Mouse (Mus musculus) ES-E14 (cell line): ENCODE results near the gene Pcgf5. TPM values are rescaled to one million over a fixed set of nuclear protein-coding genes. Genes with fewer than 3 reads are reported as not detected.
A peak's percentile ranks its signal among the peaks of the same experiment; 100 is the strongest.

ENCODE experiments used
- DNase-seq: peaks from one replicate; pipeline ENCODE4 v3.0.0-alpha.2; 2013; ENCODE audit warnings: low read depth, low spot score
- H3K27ac ChIP-seq: 2 replicates; pipeline ENCODE4 v1.5.1; 2012; ENCODE audit warnings: low read depth, mild to moderate bottlenecking, low read length, moderate library complexity, mixed read lengths; ENCODE audit not compliant: poor library complexity, insufficient read depth, severe bottlenecking
- H3K36me3 ChIP-seq: 2 replicates; pipeline ENCODE4 v1.6.1; 2012; ENCODE audit warnings: mild to moderate bottlenecking, low read length, moderate library complexity, mixed read lengths; ENCODE audit not compliant: control insufficient read depth, poor library complexity, insufficient read depth, severe bottlenecking
- H3K4me1 ChIP-seq, 2 experiments: fragments of 150-350 bp in 1 of 2; sonication (generic) in 1 of 2; 2 replicates each; pipeline ENCODE4 v1.6.1; 2012; ENCODE audit warnings: low read length in 2 of 2, mild to moderate bottlenecking in 1 of 2, mixed read lengths in 1 of 2; ENCODE audit not compliant: control insufficient read depth in 2 of 2, insufficient read depth in 2 of 2, poor library complexity in 1 of 2
- H3K4me3 ChIP-seq, 2 experiments: fragments of 150-350 bp in 1 of 2; sonication (generic) in 1 of 2; 2 replicates each; pipeline ENCODE4 v1.5.1; 2012; ENCODE audit warnings: low read length in 2 of 2, low read depth in 1 of 2, mild to moderate bottlenecking in 1 of 2, mixed read lengths in 1 of 2; ENCODE audit not compliant: insufficient read depth in 1 of 2, poor library complexity in 1 of 2, severe bottlenecking in 1 of 2
- H3K9ac ChIP-seq: 2 replicates; pipeline ENCODE4 v1.6.1; 2012; ENCODE audit warnings: low read depth, mild to moderate bottlenecking, low read length, mixed read lengths; ENCODE audit not compliant: poor library complexity, insufficient read depth, severe bottlenecking
- H3K9me3 ChIP-seq: fragments of 150-350 bp; sonication (generic); 2 replicates; pipeline ENCODE4 v1.6.1; 2012; ENCODE audit warnings: low read depth, mild to moderate bottlenecking, low read length; ENCODE audit not compliant: control insufficient read depth, insufficient read depth
- CHD2 ChIP-seq: IDR thresholded peaks from 2 replicates; pipeline ENCODE4 v1.6.1; 2014; ENCODE audit warnings: mild to moderate bottlenecking, low read depth, low read length, inconsistent platforms
- HCFC1 ChIP-seq: IDR thresholded peaks from 2 replicates; pipeline ENCODE4 v1.6.1; 2012; ENCODE audit warnings: low read length, inconsistent platforms, borderline replicate concordance; ENCODE audit not compliant: insufficient read depth
- MAFK ChIP-seq: IDR thresholded peaks from 2 replicates; pipeline ENCODE4 v1.6.1; 2014; ENCODE audit warnings: mild to moderate bottlenecking, low read depth, low read length, inconsistent platforms; ENCODE audit not compliant: insufficient read depth
- ZC3H11A ChIP-seq: IDR thresholded peaks from 2 replicates; pipeline ENCODE4 v1.6.1; 2012; ENCODE audit warnings: low read depth, mild to moderate bottlenecking, inconsistent platforms, low read length, borderline replicate concordance
- ZNF384 ChIP-seq: IDR thresholded peaks from 2 replicates; pipeline ENCODE4 v1.6.1; 2012; ENCODE audit warnings: low read depth, low read length, inconsistent platforms
- in situ Hi-C, 2 experiments: fragments of 600-800 bp; cut with MboI; formaldehyde crosslinking; loops; one replicate each; pipeline ENCODE4 v1.15.1; 2025; ENCODE audit warnings: low sequenced_read_pairs in 2 of 2, inconsistent platforms in 1 of 2; ENCODE audit not compliant: unreplicated experiment in 2 of 2
- total RNA-seq: library from RNA; depleted of rRNA; stranded (reverse); fragments of 300-350 nt; gene quantifications from 2 replicates; pipeline ENCODE4 v1.2.3, GENCODE M21; 2012

The Pcgf5 gene
- total RNA-seq, 1 experiment = 21.5 TPM

- in situ Hi-C loops = no loop called here
- peak; percentile 19 for DNase-seq
- no peak overlapping the region for H3K27ac ChIP-seq
- H3K9ac ChIP-seq = peak overlapping the region; percentile 70; the same call in 1 of the 2 replicates
- TF ChIP-seq ZNF384 = peak; percentile 95
- no peak for TF ChIP-seq ZC3H11A
- TF ChIP-seq CHD2 = no peak
- H3K36me3 ChIP-seq = no peaks in the 10 kb centered on the region
- peak overlapping the region; percentile 82 to 83 for H3K4me3 ChIP-seq
- no peaks in the 10 kb centered on the region for H3K9me3 ChIP-seq
- H3K4me1 ChIP-seq = 0 out of 4 replicates have a peak, but pooled peaks cover 0 to 2% of the 10 kb centered on the region in 2 experiments
Measured at GRCm38 (mm10) chr19:36349487-36349955, 1.4 kb downstream of the Pcgf5 start.

- H3K4me3 ChIP-seq = no peak overlapping the region
- TF ChIP-seq MAFK (no peak), ZC3H11A (no peak), HCFC1 (no peak)
- H3K9me3 ChIP-seq = no peaks in the 10 kb centered on the region
- H3K4me1 ChIP-seq = 0 out of 4 replicates have a peak, but pooled peaks cover 0 to 2% of the 10 kb centered on the region in 2 experiments
- no peaks in the 10 kb centered on the region for H3K36me3 ChIP-seq
- DNase-seq = no peak
- H3K9ac ChIP-seq = no peak overlapping the region
- in situ Hi-C loops = no loop called here
- H3K27ac ChIP-seq = no peak overlapping the region
Measured at GRCm38 (mm10) chr19:36350181-36350580, 2.1 kb downstream of the Pcgf5 start.

DNA sequence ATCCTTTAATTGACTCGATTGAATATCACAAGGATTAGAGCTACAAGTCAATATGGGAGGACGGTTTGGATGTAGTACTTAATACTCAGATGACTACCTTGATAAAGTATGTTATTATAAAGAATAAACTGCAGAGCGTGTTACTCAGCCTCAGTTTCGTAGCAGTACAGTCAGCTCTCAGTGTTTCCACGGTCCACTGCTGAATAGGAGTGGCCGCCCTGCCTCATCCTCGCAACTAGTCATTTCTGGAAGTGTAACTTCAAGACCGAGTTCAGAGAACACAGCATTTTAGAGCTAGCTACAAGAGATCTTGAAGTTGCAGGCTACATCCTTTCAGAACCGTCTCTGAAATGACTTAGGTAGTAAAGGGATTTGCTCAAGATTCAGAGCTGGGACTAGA is 2.8 kb downstream of the Pcgf5 start:
- Histone ChIP-seq H3K9ac (no peak overlapping the region), H3K27ac (no peak overlapping the region), H3K4me3 (no peak overlapping the region), H3K9me3 (no peaks in the 10 kb centered on the region), H3K36me3 (no peaks in the 10 kb centered on the region), H3K4me1 (0 out of 4 replicates have a peak, but pooled peaks cover 0 to 2% of the 10 kb centered on the region in 2 experiments)
- DNase-seq = no peak
- in situ Hi-C loops = no loop called here
- TF ChIP-seq CHD2 = no peak

DNA sequence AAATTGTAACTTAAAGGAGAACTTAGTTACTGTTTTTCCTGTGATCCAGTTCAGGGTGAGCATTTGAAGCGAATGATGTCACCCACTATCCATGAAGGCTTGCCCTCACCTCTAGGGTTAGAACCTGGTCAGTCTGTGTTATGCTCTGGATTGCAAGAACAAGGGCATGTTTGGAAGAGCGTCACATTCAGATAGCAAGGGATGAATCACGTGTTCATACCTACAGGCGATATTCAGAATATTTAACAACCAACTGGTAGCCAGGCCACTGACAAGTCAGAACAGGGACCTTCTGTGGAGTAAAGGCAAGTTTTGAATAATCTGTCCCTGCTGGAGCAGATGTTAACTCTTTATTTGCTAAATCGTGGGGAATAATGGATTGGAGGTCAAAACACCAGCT is 14.4 kb downstream of the Pcgf5 start:
- Histone ChIP-seq H3K36me3 (no peaks in the 10 kb centered on the region), H3K9me3 (no peaks in the 10 kb centered on the region), H3K27ac (no peak overlapping the region), H3K9ac (no peak overlapping the region), H3K4me3 (no peak overlapping the region), H3K4me1 (no peaks in the 10 kb centered on the region)
- no peak for DNase-seq
- TF ChIP-seq ZC3H11A = no peak
- TF ChIP-seq ZNF384 = no peak
- no peak for TF ChIP-seq CHD2
- TF ChIP-seq MAFK = no peak
- no peak for TF ChIP-seq HCFC1
- in situ Hi-C loops = no loop called here

GRCm38 (mm10) chr19:36364757-36365156 is 16.6 kb downstream of the Pcgf5 start:
- no peak for DNase-seq
- TF ChIP-seq ZC3H11A = no peak
- TF ChIP-seq ZNF384 = no peak
- TF ChIP-seq MAFK = no peak
- TF ChIP-seq HCFC1 = no peak
- TF ChIP-seq CHD2 = no peak
- H3K9ac ChIP-seq = no peak overlapping the region
- H3K4me1 ChIP-seq = peaks cover 0 to 2% of the 10 kb centered on the region in 2 experiments; a peak in 1 of 4 replicates
- in situ Hi-C loops = no loop called here
- H3K9me3 ChIP-seq = no peaks in the 10 kb centered on the region
- H3K27ac ChIP-seq = no peak overlapping the region
- no peak overlapping the region for H3K4me3 ChIP-seq
- no peaks in the 10 kb centered on the region for H3K36me3 ChIP-seq
